Mouse (Mus musculus): ENCODE results near the gene Gnaq. TPM values are rescaled to one million over a fixed set of nuclear protein-coding genes. Genes with fewer than 3 reads are reported as not detected.
"Not testable (repeated sequence)": the region's sequence is repeated elsewhere in the genome, so short reads cannot be mapped to it uniquely, and the experiment has no call there.

Gene Gnaq
- 18.1 and 18.7 TPM in 2 replicates for polyA plus RNA-seq (2016; fragmentation: Nextera tagmentation; extraction: Ambion mirVana)

DNA sequence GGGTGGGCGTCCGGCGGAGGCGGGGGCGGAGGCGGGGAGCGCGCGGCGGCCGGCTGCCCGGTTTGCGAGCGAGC is at the start of gene Gnaq:
Gene Gnaq (plus strand): TSS at position 41 of the 74 bp plus-strand sequence.
- H3K4me1 ChIP-seq (replicated peaks) = peaks cover 32% of the 10 kb centered on the region
- WGBS = 17% methylated on average over 12 of the region's 14 CpGs
- H3K4me3 ChIP-seq = peak within 1 kb of the TSS; percentile 87
- H3K9me3 ChIP-seq (replicated peaks) = no peaks in the 10 kb centered on the region
- H3K36me3 ChIP-seq = no peaks in the 10 kb centered on the region
- peak within 1 kb of the TSS; percentile 95 for H3K9ac ChIP-seq
- H3K4me2 ChIP-seq = peak within 1 kb of the TSS; percentile 90
- no peak for ATAC-seq (ENCODE audit: insufficient number of reproducible peaks, low FRiP score)
- no peaks in the 10 kb centered on the region for H3K27me3 ChIP-seq (replicated peaks)
- H3K27ac ChIP-seq (ENCODE audit: poor library complexity, severe bottlenecking) = peak within 1 kb of the TSS; percentile 94

DNA sequence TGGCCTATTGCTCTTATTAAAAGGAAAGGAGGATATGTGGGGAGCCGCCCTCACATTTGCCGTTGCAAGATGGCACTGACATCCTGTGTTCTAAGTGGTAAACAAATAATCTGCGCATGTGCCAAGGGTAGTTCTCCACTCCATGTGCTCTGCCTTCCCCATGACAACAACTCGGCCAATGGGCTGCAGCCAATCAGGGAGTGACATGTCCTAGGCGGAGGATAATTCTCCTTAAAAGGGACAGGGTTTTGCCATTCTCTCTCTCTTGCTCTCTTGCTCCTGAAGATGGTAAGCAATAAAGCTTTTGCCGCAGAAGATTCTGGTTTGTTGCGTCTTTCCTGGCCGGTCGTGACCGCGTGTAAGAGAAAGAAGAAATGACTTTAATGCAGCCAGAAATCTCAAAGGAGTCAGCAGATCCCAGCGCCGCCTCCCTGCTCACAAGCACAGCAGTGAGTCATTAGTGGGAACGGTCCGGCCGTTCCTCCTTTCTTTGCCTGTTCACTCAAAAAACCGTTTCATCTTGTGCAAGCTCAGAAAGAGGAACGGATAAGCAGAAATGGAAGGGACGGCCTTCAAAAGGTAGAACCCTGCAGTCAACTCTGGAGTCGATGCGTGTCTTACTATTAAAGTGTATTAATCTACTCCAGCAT is 48.5 kb upstream of the Gnaq start:
- not testable (repeated sequence) for H3K27ac ChIP-seq (ENCODE audit: poor library complexity, severe bottlenecking); H3K4me1 ChIP-seq (replicated peaks); H3K27me3 ChIP-seq (replicated peaks); ATAC-seq (ENCODE audit: insufficient number of reproducible peaks, low FRiP score); H3K4me3 ChIP-seq; H3K36me3 ChIP-seq; H3K9ac ChIP-seq; H3K4me2 ChIP-seq
- H3K9me3 ChIP-seq (replicated peaks) = peaks cover 17% of the 10 kb centered on the region
- WGBS = 89% methylated on average over 21 of the region's 21 CpGs

DNA sequence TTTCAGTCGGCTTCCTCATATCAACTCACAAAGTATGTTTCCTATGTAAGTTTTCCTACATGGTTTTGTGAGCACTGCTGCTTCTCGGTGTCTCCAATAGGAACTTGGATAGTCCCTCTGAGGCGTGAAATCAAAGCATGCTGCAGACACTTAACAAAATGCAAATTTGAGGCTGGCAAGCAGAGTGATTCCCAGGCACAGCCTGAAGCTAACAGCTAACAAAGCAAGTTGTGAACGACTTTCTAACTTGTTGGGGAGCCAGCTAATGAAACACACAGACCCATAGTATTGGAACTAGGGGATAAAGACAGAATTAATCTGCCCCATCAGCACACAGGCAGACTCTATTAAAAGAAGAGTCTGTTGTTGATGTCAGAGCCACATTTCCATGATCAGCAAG is 47.4 kb upstream of the Gnaq start:
- ATAC-seq (ENCODE audit: insufficient number of reproducible peaks, low FRiP score) = no peak

DNA sequence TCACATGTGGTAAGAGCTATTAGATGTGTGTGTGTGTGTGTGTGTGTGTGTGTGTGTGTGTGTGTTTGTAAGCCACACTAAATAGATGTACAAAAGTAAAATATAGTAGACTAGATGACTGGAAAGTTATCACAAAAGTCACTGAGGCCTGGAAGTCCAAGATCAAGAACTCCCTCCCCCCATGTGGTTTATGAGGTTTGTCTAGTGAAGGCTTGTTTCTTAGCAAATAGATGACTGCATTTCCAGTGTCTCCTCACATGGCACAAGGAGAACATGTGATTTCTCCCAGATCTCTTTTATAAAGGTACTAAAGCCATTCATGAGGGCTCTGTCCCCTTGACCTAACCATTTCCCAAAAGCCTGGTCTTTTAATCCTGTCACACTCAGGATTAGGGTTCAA is 46.5 kb upstream of the Gnaq start:
- no peak overlapping the region for H3K4me2 ChIP-seq
- ATAC-seq (ENCODE audit: insufficient number of reproducible peaks, low FRiP score) = no peak
- no peak overlapping the region for H3K4me3 ChIP-seq
- no peaks in the 10 kb centered on the region for H3K4me1 ChIP-seq (replicated peaks)
- no peak overlapping the region for H3K9ac ChIP-seq
- H3K9me3 ChIP-seq (replicated peaks) = peaks cover 5% of the 10 kb centered on the region; the same call in 1 of the 2 replicates
- no peaks in the 10 kb centered on the region for H3K36me3 ChIP-seq
- no peak overlapping the region for H3K27ac ChIP-seq (ENCODE audit: poor library complexity, severe bottlenecking)
- H3K27me3 ChIP-seq (replicated peaks) = no peaks in the 10 kb centered on the region

More for the DNA sequence above, 47.4 kb upstream of the Gnaq start:
- Histone ChIP-seq H3K4me3 (no peak overlapping the region), H3K4me1 (replicated peaks) (no peaks in the 10 kb centered on the region), H3K27ac (ENCODE audit: poor library complexity, severe bottlenecking) (no peak overlapping the region), H3K9ac (no peak overlapping the region), H3K27me3 (replicated peaks) (no peaks in the 10 kb centered on the region), H3K9me3 (replicated peaks) (peaks cover 12% of the 10 kb centered on the region), H3K4me2 (no peak overlapping the region), H3K36me3 (no peaks in the 10 kb centered on the region)
- 69% methylated on average over 4 of the region's 4 CpGs for WGBS

DNA sequence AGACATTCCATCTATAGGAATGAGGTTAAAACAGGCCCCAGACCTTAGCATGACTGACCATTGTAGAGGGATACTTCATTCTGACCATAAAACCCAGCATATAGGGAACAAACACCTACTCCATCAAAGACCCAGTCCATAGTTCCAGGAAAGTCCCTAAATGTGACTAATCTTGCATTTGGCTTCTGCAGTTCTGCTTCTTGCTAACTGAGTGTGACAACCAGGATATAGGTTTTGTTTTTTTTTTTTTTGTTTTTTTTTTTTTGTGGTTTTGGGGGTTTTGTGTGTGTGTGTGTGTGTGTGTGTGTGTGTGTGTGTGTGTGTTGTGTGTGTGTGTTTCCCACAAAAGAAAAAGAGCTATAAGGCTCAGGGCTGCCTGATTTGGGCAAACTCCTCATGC is 46.0 kb upstream of the Gnaq start:
- Histone ChIP-seq H3K4me2 (no peak overlapping the region), H3K36me3 (no peaks in the 10 kb centered on the region), H3K4me3 (no peak overlapping the region), H3K9ac (no peak overlapping the region), H3K27ac (ENCODE audit: poor library complexity, severe bottlenecking) (no peak overlapping the region), H3K27me3 (replicated peaks) (no peaks in the 10 kb centered on the region), H3K4me1 (replicated peaks) (no peaks in the 10 kb centered on the region), H3K9me3 (replicated peaks) (peaks cover 5% of the 10 kb centered on the region; the same call in 1 of the 2 replicates)
- ATAC-seq (ENCODE audit: insufficient number of reproducible peaks, low FRiP score) = no peak

DNA sequence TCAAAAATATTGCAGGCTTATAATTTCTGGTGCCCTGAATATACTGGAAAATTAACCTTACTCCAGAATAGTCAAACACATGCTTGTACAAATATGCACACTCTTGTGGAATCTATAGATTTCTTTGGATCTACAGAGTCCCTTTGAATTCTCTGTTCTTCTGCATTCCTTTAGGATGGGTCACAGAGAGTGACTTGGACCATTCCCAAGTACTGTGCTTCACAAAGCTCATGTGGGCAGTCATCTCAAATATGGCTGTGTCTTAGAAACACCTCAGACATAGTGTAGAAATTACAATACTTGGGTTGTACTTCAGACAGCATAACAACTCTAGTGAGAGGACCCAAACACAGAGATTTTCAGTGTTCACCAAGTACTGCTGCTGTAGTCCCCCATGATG is 45.2 kb upstream of the Gnaq start:
- Histone ChIP-seq H3K4me1 (replicated peaks) (no peaks in the 10 kb centered on the region), H3K27me3 (replicated peaks) (no peaks in the 10 kb centered on the region), H3K4me2 (no peak overlapping the region), H3K36me3 (no peaks in the 10 kb centered on the region), H3K9ac (no peak overlapping the region), H3K27ac (ENCODE audit: poor library complexity, severe bottlenecking) (no peak overlapping the region), H3K9me3 (replicated peaks) (peaks cover 2% of the 10 kb centered on the region; the same call in 1 of the 2 replicates), H3K4me3 (no peak overlapping the region)
- ATAC-seq (ENCODE audit: insufficient number of reproducible peaks, low FRiP score) = no peak

DNA sequence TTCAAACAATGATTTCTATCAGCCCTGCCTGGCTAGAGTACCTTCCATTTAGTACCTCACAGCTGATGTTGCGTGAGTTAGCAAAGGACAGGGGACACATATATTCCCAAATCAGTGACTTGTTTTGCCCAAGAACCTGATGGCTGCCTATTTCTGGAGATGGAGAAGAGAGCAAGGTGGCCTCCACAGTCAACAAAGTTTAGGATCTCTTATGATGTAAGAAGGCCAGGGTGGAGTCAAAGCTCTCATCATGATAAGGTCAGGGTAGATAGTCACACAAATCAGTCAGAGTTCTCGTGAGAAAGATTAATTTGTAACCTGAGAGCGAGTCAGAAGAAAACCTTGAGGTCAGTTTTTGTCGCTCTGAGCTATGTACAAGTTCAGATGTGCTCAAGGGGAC is 39.0 kb upstream of the Gnaq start:
- H3K36me3 ChIP-seq = no peaks in the 10 kb centered on the region
- H3K4me1 ChIP-seq (replicated peaks) = no peaks in the 10 kb centered on the region
- no peak overlapping the region for H3K27ac ChIP-seq (ENCODE audit: poor library complexity, severe bottlenecking)
- no peak overlapping the region for H3K4me3 ChIP-seq
- WGBS = 74% methylated on average over 4 of the region's 4 CpGs
- ATAC-seq (ENCODE audit: insufficient number of reproducible peaks, low FRiP score) = no peak
- no peak overlapping the region for H3K4me2 ChIP-seq
- H3K9me3 ChIP-seq (replicated peaks) = peaks cover 5% of the 10 kb centered on the region
- no peak overlapping the region for H3K9ac ChIP-seq
- H3K27me3 ChIP-seq (replicated peaks) = no peaks in the 10 kb centered on the region

DNA sequence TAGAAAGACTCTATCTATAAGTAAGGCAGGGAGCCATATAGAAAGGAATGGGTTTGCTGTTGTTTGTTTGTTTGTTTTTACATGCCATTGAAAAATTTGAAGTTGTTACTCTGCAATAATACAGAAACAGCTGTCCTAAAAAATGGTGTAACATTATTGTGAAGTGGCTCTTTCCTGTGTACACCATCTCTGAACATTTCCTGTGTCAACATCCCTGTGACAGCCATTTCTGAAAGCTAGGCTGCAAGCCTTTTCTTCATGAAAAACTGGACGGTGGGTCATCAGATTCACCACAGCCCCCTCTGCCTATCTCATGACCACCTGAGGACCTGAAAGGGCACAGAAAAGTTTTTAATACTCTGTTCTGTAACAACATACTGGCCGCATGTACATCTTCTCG is 22.7 kb upstream of the Gnaq start:
- WGBS = 73% methylated on average over 3 of the region's 3 CpGs
- Histone ChIP-seq H3K4me1 (replicated peaks) (no peaks in the 10 kb centered on the region), H3K36me3 (no peaks in the 10 kb centered on the region), H3K27ac (ENCODE audit: poor library complexity, severe bottlenecking) (no peak overlapping the region), H3K4me3 (no peak overlapping the region), H3K4me2 (no peak overlapping the region), H3K27me3 (replicated peaks) (no peaks in the 10 kb centered on the region), H3K9me3 (replicated peaks) (no peaks in the 10 kb centered on the region), H3K9ac (no peak overlapping the region)
- ATAC-seq (ENCODE audit: insufficient number of reproducible peaks, low FRiP score) = no peak

DNA sequence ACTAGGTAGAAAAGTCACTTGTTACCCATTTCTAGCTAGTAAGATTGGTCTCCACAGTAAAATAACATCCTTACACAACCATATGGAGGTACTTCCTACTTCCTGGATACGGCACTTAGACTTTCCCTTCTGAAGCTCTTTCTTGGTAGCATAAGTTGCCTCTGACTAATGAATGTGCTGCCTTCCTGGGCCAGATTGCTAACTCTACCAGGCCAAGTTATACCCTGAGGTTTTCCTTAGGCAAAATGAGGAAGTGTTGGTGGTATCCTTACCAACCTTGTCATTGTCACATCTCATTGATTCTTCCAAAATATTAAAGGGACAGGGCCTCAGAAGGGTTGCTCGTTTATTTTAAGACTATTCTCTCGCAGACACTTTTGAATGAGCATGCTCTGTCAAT is 22.0 kb upstream of the Gnaq start:
- Histone ChIP-seq H3K9ac (no peak overlapping the region), H3K4me3 (no peak overlapping the region), H3K27me3 (replicated peaks) (no peaks in the 10 kb centered on the region), H3K36me3 (no peaks in the 10 kb centered on the region), H3K27ac (ENCODE audit: poor library complexity, severe bottlenecking) (no peak overlapping the region), H3K9me3 (replicated peaks) (no peaks in the 10 kb centered on the region), H3K4me1 (replicated peaks) (no peaks in the 10 kb centered on the region), H3K4me2 (no peak overlapping the region)
- ATAC-seq (ENCODE audit: insufficient number of reproducible peaks, low FRiP score) = no peak
- WGBS = 77% methylated on average over 3 of the region's 3 CpGs

DNA sequence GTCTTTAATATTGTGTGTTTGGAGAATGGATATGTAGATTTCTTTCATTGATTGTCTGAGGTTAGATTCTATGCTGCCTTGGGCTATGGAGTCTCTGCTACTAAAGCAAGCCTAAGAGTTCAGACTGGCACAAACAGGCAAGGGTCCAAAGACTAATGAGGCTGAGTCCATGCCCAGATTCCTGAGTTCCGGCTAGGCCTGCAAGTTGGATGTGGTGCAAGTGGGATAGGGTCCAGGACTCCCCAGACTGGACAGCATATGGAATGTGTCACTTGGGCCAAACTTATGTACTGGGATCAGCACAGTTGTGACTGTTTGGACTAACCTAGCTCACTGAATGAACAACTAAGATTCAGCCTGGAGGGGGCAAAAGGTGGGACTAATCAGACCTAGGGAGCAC is 19.3 kb upstream of the Gnaq start:
- Histone ChIP-seq H3K27me3 (replicated peaks) (no peaks in the 10 kb centered on the region), H3K4me1 (replicated peaks) (no peaks in the 10 kb centered on the region), H3K9me3 (replicated peaks) (no peaks in the 10 kb centered on the region), H3K36me3 (no peaks in the 10 kb centered on the region), H3K9ac (no peak overlapping the region), H3K27ac (ENCODE audit: poor library complexity, severe bottlenecking) (no peak overlapping the region), H3K4me3 (no peak overlapping the region), H3K4me2 (no peak overlapping the region)
- WGBS = 76% methylated on average over 1 of the region's 1 CpGs
- no peak for ATAC-seq (ENCODE audit: insufficient number of reproducible peaks, low FRiP score)

DNA sequence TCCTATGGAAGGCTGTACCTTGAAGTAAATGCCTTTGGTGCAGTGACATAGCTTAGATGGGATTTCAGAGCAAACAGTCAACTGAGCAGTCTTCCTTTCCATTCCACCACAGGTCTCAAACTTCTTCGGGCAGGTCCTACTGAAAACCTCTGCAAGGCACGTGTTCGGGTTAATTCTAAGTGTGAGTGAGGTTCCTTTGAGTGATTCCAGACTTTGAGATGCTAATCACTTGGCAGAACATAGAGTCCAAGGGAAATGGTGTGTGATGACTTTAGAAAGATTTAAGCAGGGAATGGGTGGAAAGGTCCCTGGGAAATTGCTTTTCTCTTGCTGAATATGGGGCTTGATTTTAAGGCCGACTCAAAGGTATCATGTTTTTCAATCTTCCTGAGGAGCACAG is 14.2 kb upstream of the Gnaq start:
- WGBS = 60% methylated on average over 4 of the region's 4 CpGs
- Histone ChIP-seq H3K27me3 (replicated peaks) (no peaks in the 10 kb centered on the region), H3K27ac (ENCODE audit: poor library complexity, severe bottlenecking) (no peak overlapping the region), H3K9me3 (replicated peaks) (no peaks in the 10 kb centered on the region), H3K4me3 (no peak overlapping the region), H3K4me1 (replicated peaks) (peaks cover 4% of the 10 kb centered on the region; the same call in 1 of the 2 replicates), H3K36me3 (no peaks in the 10 kb centered on the region), H3K4me2 (no peak overlapping the region), H3K9ac (no peak overlapping the region)
- ATAC-seq (ENCODE audit: insufficient number of reproducible peaks, low FRiP score) = no peak

DNA sequence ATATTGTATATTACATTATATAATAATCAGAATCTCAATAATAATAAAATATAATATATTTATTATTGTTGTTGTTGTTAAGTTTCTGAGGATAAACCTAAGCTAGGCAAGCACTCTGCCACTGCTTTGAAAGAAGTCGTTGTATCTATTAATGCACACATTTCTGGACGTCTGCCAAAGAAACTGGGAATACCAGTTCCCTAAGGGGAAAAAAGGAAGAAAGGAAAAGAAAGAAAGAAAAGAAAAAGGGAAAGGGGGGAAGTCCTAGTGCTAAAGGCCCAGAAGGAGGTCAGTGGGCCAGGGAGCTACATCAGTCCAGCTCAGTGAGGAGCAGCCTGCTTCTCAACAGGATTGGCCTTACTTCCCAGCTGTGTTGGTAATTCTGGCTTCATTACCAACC is 11.3 kb upstream of the Gnaq start:
- 32% methylated on average over 2 of the region's 2 CpGs for WGBS
- no peaks in the 10 kb centered on the region for H3K36me3 ChIP-seq
- ATAC-seq (ENCODE audit: insufficient number of reproducible peaks, low FRiP score) = no peak

More for the DNA sequence above, 11.3 kb upstream of the Gnaq start:
- H3K27ac ChIP-seq (ENCODE audit: poor library complexity, severe bottlenecking) = no peak overlapping the region
- H3K9ac ChIP-seq = no peak overlapping the region
- H3K4me2 ChIP-seq = no peak overlapping the region
- no peaks in the 10 kb centered on the region for H3K27me3 ChIP-seq (replicated peaks)
- no peak overlapping the region for H3K4me3 ChIP-seq
- peaks cover 4% of the 10 kb centered on the region; the same call in 1 of the 2 replicates for H3K4me1 ChIP-seq (replicated peaks)
- H3K9me3 ChIP-seq (replicated peaks) = no peaks in the 10 kb centered on the region
